Mouse (Mus musculus) thymus, postnatal 14 days (tissue): ENCODE results near the gene Cebpe.
A peak's percentile ranks its signal among the peaks of the same experiment; 100 is the strongest.

ENCODE experiments used
- DNase-seq: peaks from one replicate; pipeline ENCODE4 v3.0.0; 2021

The Cebpe gene

GRCm38 (mm10) chr14:54669381-54669780 is 42.6 kb downstream of the Cebpe start:
- DNase-seq: peak; percentile 70

GRCm38 (mm10) chr14:54664477-54665222 is 47.3 kb downstream of the Cebpe start:
- no peak for DNase-seq
